Mouse (Mus musculus): Measurements from ENCODE around the gene Gse1.

- no peak for TF ChIP-seq TAL1 (IDR thresholded peaks at IDR 0.05; ENCODE audit: low read length)
- TF ChIP-seq GATA1 (IDR thresholded peaks at IDR 0.05; ENCODE audit: low read length): no peak
These were observed 340.9 kb downstream of the Gse1 start for GRCm38 (mm10) chr8:120569123-120569522.
